Mouse (Mus musculus) heart, embryonic 11.5 days (tissue): ENCODE measurements at regions not wholly inside any gene's neighbourhood (a gene's known extent, or its start where the extent isn't known, plus 50 kb on each side); places are given as distances from the start of the nearest gene placed in this dataset.

ENCODE experiments used
- ATAC-seq: fragments of 200-750 bp; cut with Nextera tagmentation; replicated peaks from 2 replicates; pipeline ENCODE4 v1.8.0; 2017; ENCODE audit warnings: moderate library complexity; ENCODE audit not compliant: insufficient number of reproducible peaks, low FRiP score, low TSS enrichment
- H3K27ac ChIP-seq: fragments of 300-500 bp; sonication (generic); 2 replicates; pipeline ENCODE4 v1.5.1; 2014; ENCODE audit warnings: mild to moderate bottlenecking, low read depth, low read length
- H3K27me3 ChIP-seq: fragments of 300-500 bp; sonication (generic); 2 replicates; pipeline ENCODE4 v1.6.1; 2014; ENCODE audit warnings: mild to moderate bottlenecking, low read length, mixed read lengths; ENCODE audit not compliant: control insufficient read depth, insufficient read depth
- H3K36me3 ChIP-seq: fragments of 300-500 bp; sonication (generic); 2 replicates; pipeline ENCODE4 v1.6.1; 2014; ENCODE audit warnings: mild to moderate bottlenecking, low read length, moderate library complexity, mixed read lengths; ENCODE audit not compliant: control insufficient read depth, insufficient read depth
- H3K4me1 ChIP-seq: fragments of 300-500 bp; sonication (generic); 2 replicates; pipeline ENCODE4 v1.6.1; 2014; ENCODE audit warnings: low read length; ENCODE audit not compliant: control insufficient read depth, insufficient read depth
- H3K4me2 ChIP-seq: fragments of 300-500 bp; sonication (generic); 2 replicates; pipeline ENCODE4 v1.6.1; 2014; ENCODE audit warnings: mild to moderate bottlenecking, moderate library complexity
- H3K4me3 ChIP-seq: fragments of 300-500 bp; sonication (generic); 2 replicates; pipeline ENCODE4 v1.5.1; 2014; ENCODE audit warnings: low read depth, low read length
- H3K9ac ChIP-seq: fragments of 300-500 bp; sonication (generic); 2 replicates; pipeline ENCODE4 v1.6.1; 2014; ENCODE audit warnings: mild to moderate bottlenecking, low read depth, low read length, moderate library complexity
- H3K9me3 ChIP-seq: fragments of 300-500 bp; sonication (generic); replicated peaks from 2 replicates; pipeline ENCODE4 v1.6.1; 2016; ENCODE audit warnings: low read length; ENCODE audit not compliant: control insufficient read depth
- WGBS: fragments of 180-500 bp; shearing (Covaris S2); extraction: QIAGEN DNeasy Blood & Tissue Kit; methylation state at CpG from one replicate; pipeline ENCODE4 v1.1.7; 2014; ENCODE audit not compliant: insufficient replicate concordance; 5-methylcytosine and 5-hydroxymethylcytosine counted together

DNA sequence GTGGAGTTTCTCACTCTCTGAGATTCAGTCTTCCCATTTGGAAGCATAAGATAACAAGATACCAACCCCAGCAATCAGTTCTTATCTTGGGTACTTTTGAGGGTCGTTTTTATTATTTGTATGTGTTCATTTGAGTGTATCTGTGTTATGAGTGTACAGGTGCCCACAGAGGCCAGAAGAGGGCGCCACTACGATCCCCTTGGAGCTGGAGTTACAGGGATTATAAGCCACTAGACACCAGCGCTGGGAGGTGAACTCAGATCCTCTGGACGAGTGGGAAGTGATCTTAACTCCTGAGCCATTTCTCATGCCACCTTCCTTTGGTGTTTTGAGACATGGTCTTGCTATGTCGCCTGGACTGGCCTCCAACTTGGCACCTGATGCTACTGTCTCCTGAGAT lies 172.0 kb downstream of the Cand1 start:
- no peaks in the 10 kb centered on the region for H3K27me3 ChIP-seq
- WGBS = 79% methylated on average over 6 of the region's 6 CpGs
- 0 out of 2 replicates have a peak, but pooled peaks cover 3% of the 10 kb centered on the region for H3K9me3 ChIP-seq
- H3K36me3 ChIP-seq = no peaks in the 10 kb centered on the region
- H3K9ac ChIP-seq = no peak overlapping the region
- H3K4me1 ChIP-seq = peaks cover 19% of the 10 kb centered on the region
- no peak overlapping the region for H3K4me3 ChIP-seq
- no peak overlapping the region for H3K27ac ChIP-seq
- H3K4me2 ChIP-seq = no peak overlapping the region
- ATAC-seq = no peak

DNA sequence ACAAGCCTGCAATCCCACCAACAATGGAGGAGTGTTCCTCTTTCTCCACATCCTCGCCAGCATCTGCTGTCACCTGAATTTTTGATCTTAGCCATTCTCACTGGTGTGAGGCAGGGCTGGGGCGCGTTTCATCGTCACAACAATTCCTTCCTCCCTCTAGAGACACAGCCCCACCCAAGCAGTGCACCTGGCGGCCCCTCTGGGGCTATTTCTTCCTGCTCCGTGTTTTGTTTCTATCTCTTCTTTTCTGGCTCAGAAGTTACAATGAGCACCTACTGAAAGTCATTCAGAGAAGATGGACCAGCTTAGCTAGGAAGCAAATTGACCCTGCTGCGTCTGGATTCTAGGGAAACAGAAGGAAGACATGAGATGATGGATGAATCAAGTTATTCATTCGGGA lies 172.5 kb downstream of the Cand1 start:
- 0 out of 2 replicates have a peak, but pooled peaks cover 3% of the 10 kb centered on the region for H3K9me3 ChIP-seq
- H3K4me3 ChIP-seq = no peak overlapping the region
- H3K9ac ChIP-seq = no peak overlapping the region
- WGBS = 91% methylated on average over 8 of the region's 8 CpGs
- H3K4me1 ChIP-seq = peaks cover 19% of the 10 kb centered on the region
- no peak for ATAC-seq
- H3K36me3 ChIP-seq = no peaks in the 10 kb centered on the region
- no peaks in the 10 kb centered on the region for H3K27me3 ChIP-seq
- no peak overlapping the region for H3K27ac ChIP-seq
- H3K4me2 ChIP-seq = no peak overlapping the region

DNA sequence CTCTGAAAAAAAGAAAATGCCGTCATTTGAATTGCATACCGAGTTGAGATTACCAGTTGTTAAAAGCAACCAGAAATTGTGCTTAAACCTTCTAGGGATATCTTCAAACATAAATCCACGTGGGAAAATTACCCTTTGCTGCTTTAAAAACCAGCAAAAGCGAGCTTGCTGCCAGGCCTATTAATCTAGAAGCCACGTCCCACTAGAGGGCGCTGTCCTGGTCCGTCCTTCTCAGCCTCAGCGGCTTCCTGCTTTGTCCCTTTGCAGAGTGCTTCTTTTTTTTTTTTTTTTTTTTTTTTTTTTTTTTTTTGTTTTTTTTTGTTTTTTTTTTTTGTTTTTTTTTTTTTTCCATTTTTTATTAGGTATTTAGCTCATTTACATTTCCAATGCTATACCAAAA lies 173.9 kb downstream of the Cand1 start:
- no peak overlapping the region for H3K9ac ChIP-seq
- H3K4me3 ChIP-seq = no peak overlapping the region
- H3K27ac ChIP-seq = peak overlapping the region; percentile 22; the same call in 1 of the 2 replicates
- WGBS = 17% methylated on average over 8 of the region's 8 CpGs
- H3K27me3 ChIP-seq = no peaks in the 10 kb centered on the region
- ATAC-seq = no peak
- peaks cover 19% of the 10 kb centered on the region for H3K4me1 ChIP-seq
- no peaks in the 10 kb centered on the region for H3K36me3 ChIP-seq
- H3K4me2 ChIP-seq = peak overlapping the region; percentile 31
- H3K9me3 ChIP-seq = 0 out of 2 replicates have a peak, but pooled peaks cover 3% of the 10 kb centered on the region

DNA sequence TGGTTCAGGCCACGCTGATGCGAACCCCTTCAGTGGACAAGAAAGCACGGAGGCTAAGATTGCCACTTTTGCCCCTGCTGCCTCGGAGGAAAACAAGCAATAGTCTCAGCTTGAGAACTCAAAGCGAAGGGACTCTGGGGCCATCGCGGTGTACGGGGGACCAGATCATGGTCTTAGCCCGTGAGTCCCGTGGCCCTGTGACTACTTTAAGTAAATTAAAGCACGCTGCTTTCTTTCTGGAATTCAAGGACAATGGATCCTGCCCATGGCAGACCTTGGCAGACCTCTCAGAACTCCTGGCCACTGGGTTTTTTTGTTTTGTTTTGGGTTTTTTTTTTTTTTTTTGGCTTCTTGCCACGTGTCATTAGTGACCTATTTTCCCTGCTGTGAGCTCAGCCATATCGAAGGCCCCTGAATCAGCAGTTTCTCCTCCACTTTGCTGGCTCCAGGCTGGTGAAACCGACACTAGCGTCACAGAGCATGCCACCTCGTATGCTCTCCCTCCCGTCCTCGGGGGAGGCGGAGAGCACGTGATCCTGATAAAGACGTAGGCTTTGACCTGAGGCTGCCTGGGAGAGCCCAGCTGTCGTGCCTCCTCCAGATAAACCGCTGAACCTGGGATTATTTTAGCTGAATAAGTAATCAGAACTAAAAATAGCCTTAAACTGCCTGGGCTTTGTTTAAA lies 174.6 kb downstream of the Cand1 start:
- Histone ChIP-seq H3K9me3 (0 out of 2 replicates have a peak, but pooled peaks cover 3% of the 10 kb centered on the region), H3K9ac (peak overlapping the region; percentile 16; the same call in 1 of the 2 replicates), H3K4me3 (no peak overlapping the region), H3K4me2 (peak overlapping the region; percentile 31; the same call in 1 of the 2 replicates), H3K27ac (peak overlapping the region; percentile 72), H3K36me3 (no peaks in the 10 kb centered on the region), H3K4me1 (peaks cover 19% of the 10 kb centered on the region), H3K27me3 (no peaks in the 10 kb centered on the region)
- 40% methylated on average over 23 of the region's 23 CpGs for WGBS
- ATAC-seq = peak; percentile 88

DNA sequence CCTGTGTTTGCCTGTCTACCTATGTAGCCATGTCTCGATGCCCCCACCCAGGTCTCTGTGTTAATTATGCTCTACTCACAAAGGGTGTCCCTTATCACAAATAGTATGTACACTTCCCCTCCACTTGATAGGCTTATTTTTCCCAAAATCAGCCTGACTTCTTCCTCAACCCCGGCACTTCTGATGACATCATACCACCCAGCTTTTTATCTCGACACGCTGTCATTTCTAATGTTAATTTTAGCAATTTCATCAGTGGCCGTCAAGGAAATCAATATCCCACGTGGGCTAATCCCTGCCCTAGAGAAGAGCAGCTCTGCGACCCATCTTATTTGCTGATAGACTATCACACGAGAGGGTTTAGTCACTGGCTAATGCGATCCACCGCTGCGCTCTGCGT lies 175.6 kb downstream of the Cand1 start:
- WGBS = 67% methylated on average over 12 of the region's 12 CpGs
- no peaks in the 10 kb centered on the region for H3K27me3 ChIP-seq
- no peak overlapping the region for H3K27ac ChIP-seq
- H3K4me1 ChIP-seq = peaks cover 17% of the 10 kb centered on the region
- ATAC-seq = no peak
- H3K4me2 ChIP-seq = no peak overlapping the region
- 0 out of 2 replicates have a peak, but pooled peaks cover 3% of the 10 kb centered on the region for H3K9me3 ChIP-seq
- no peaks in the 10 kb centered on the region for H3K36me3 ChIP-seq
- H3K4me3 ChIP-seq = no peak overlapping the region
- H3K9ac ChIP-seq = no peak overlapping the region

DNA sequence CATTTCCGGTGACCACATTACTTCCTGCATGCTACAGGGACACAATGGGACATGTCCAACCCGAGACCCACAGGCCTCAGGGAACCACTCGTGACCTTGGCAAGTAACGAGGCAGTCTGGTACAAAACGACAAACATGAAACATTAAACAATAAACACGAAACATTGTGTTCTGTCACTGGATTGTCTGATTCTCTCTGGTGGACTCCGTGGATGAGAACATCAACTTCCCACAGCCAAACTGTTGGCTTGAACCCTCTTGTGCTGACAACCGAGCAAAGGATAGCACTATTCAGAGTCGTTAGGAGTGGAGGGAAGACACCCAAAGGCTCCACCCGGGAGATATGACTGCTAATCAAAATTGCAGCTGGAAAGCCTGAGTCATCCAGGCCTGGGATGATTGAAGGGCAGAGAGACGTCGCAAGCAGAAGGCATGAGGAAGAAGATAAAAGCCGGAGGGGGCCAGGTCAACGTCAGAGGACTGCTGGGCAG lies 176.6 kb downstream of the Cand1 start:
- ATAC-seq = peak; percentile 69
- 54% methylated on average over 14 of the region's 14 CpGs for WGBS
- H3K27ac ChIP-seq = no peak overlapping the region
- no peak overlapping the region for H3K4me3 ChIP-seq
- H3K9ac ChIP-seq = no peak overlapping the region
- no peaks in the 10 kb centered on the region for H3K36me3 ChIP-seq
- 0 out of 2 replicates have a peak, but pooled peaks cover 3% of the 10 kb centered on the region for H3K9me3 ChIP-seq
- peaks cover 17% of the 10 kb centered on the region for H3K4me1 ChIP-seq
- no peak overlapping the region for H3K4me2 ChIP-seq
- H3K27me3 ChIP-seq = no peaks in the 10 kb centered on the region

DNA sequence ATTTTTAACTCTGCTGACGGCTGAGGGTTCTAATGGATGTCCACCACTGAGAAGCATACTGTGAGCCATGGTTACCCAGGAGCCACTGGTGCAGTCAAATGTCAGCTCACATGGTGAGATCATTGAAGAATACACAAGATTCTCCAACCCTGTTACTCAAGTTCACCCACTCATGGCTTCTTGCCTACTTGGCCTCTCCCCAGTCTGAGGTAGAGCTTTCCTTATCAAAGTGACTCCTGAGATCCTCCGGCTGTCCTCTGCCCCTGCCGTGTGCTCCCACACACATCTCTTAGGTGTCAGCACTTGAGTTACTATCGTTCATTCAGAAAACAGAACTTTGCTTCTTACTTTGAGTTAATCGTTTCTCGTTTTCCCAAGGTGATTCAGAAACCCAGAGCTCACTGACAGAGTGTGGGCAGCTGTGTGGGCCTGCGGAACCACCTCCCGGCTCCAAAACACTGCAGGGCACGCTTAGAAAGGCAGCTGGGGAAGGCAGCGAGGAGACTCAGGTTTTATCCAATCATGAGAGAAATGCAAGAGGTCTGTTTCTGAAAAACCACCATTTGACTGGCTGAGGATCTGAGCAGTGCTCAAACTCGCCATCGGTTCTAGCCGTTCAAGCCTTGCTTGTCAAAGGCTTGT lies 177.8 kb downstream of the Cand1 start:
- no peaks in the 10 kb centered on the region for H3K9me3 ChIP-seq
- H3K4me1 ChIP-seq = peaks cover 17% of the 10 kb centered on the region
- H3K27ac ChIP-seq = no peak overlapping the region
- H3K4me3 ChIP-seq = no peak overlapping the region
- H3K9ac ChIP-seq = no peak overlapping the region
- ATAC-seq = no peak
- H3K36me3 ChIP-seq = no peaks in the 10 kb centered on the region
- no peaks in the 10 kb centered on the region for H3K27me3 ChIP-seq
- 70% methylated on average over 13 of the region's 13 CpGs for WGBS
- no peak overlapping the region for H3K4me2 ChIP-seq

DNA sequence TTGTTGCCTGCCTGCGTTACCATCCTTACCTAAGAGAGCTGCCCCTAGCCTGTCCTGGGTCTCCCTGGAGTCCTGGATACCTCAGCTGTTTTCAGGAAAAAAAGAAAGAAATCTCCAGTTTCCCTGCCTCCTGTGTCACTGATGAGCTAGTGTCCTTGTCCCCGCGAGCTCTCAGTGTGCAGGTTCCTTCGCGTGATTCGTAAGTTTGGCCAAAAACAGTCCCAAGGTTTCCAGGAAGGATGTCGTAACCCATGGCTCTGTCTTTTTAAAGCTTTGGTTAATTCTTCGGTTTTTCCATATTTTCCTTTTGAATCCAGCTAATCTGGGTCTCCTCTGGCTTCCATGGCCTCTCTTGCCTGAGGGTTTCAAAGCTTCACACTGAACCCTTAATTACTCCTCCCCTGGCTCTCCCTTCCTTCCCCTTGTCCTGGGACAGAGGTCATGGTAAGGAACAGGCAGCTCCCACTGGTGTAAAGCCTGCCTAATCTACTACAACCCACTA lies 178.5 kb downstream of the Cand1 start:
- Histone ChIP-seq H3K27ac (no peak overlapping the region), H3K9me3 (no peaks in the 10 kb centered on the region), H3K4me3 (no peak overlapping the region), H3K4me2 (no peak overlapping the region), H3K27me3 (no peaks in the 10 kb centered on the region), H3K36me3 (no peaks in the 10 kb centered on the region), H3K4me1 (peaks cover 17% of the 10 kb centered on the region), H3K9ac (no peak overlapping the region)
- no peak for ATAC-seq
- WGBS = 88% methylated on average over 8 of the region's 8 CpGs
